Mouse (Mus musculus) liver, embryonic 16.5 days (tissue): ENCODE measurements around the gene Slx. TPM values are rescaled to one million over a fixed set of nuclear protein-coding genes. Genes with fewer than 3 reads are reported as not detected.
"Not testable (repeated sequence)": the region's sequence is repeated elsewhere in the genome, so short reads cannot be mapped to it uniquely, and the experiment has no call there.

Source experiments
- ATAC-seq: fragments of 200-750 bp; cut with Nextera tagmentation; 2 replicates; pipeline ENCODE4 v1.8.0; 2017; ENCODE audit warnings: low read depth, mild to moderate bottlenecking, moderate number of reproducible peaks, moderate library complexity
- H3K27ac ChIP-seq: fragments of 300-500 bp; sonication (generic); 2 replicates; pipeline ENCODE4 v1.5.1; 2014; ENCODE audit warnings: mild to moderate bottlenecking, low read length
- H3K27me3 ChIP-seq: fragments of 300-500 bp; sonication (generic); 2 replicates; pipeline ENCODE4 v1.6.1; 2014; ENCODE audit warnings: low read depth, low read length, mixed read lengths; ENCODE audit not compliant: control insufficient read depth, insufficient read depth
- H3K36me3 ChIP-seq: fragments of 300-500 bp; sonication (generic); 2 replicates; pipeline ENCODE4 v1.6.1; 2014; ENCODE audit warnings: mild to moderate bottlenecking; ENCODE audit not compliant: control insufficient read depth, insufficient read depth
- H3K4me1 ChIP-seq: fragments of 300-500 bp; sonication (generic); 2 replicates; pipeline ENCODE4 v1.6.1; 2014; ENCODE audit warnings: low read depth, low read length, mixed read lengths; ENCODE audit not compliant: control insufficient read depth
- H3K4me2 ChIP-seq: fragments of 300-500 bp; sonication (generic); 2 replicates; pipeline ENCODE4 v1.6.1; 2014; ENCODE audit warnings: low read depth, low read length, mixed read lengths
- H3K4me3 ChIP-seq: fragments of 300-500 bp; sonication (generic); 2 replicates; pipeline ENCODE4 v1.5.1; 2014; ENCODE audit warnings: low read depth, mild to moderate bottlenecking, low read length
- H3K9ac ChIP-seq: fragments of 300-500 bp; sonication (generic); 2 replicates; pipeline ENCODE4 v1.6.1; 2014; ENCODE audit warnings: low read depth, low read length
- H3K9me3 ChIP-seq: fragments of 300-500 bp; sonication (generic); replicated peaks from 2 replicates; pipeline ENCODE4 v1.6.1; 2016; ENCODE audit warnings: low read length; ENCODE audit not compliant: control insufficient read depth
- WGBS: fragments of 180-500 bp; shearing (Covaris S2); extraction: QIAGEN DNeasy Blood & Tissue Kit; methylation state at CpG from one replicate; pipeline ENCODE4 v1.1.7; 2014; ENCODE audit not compliant: insufficient replicate concordance; 5-methylcytosine and 5-hydroxymethylcytosine counted together
- microRNA-seq: library from miRNA; unstranded; fragments of <30 nt; microRNA quantifications from one replicate; pipeline ENCODE4, GENCODE M21; 2016
- polyA plus RNA-seq: library from polyadenylated mRNA; unstranded; fragments of >200 nt; fragmentation: Nextera tagmentation; extraction: Ambion mirVana; gene quantifications from 2 replicates; pipeline ENCODE4 v1.2.1, GENCODE M21; 2015

Gene Slx
- polyA plus RNA-seq: not detected in 2 replicates

- 60% methylated on average over 3 of the region's 3 CpGs for WGBS
- not testable (repeated sequence) for H3K9me3 ChIP-seq, H3K4me1 ChIP-seq, H3K4me3 ChIP-seq, H3K27ac ChIP-seq, H3K9ac ChIP-seq, ATAC-seq, H3K27me3 ChIP-seq, H3K4me2 ChIP-seq, H3K36me3 ChIP-seq
These were observed at the start of gene Slx for GRCm38 (mm10) chrX:26545465-26545864. Slx (minus strand) TSS chrX:26545565.

Small RNAs within 50 kb of the gene (microRNA-seq; reads per million reads assigned to microRNA genes)
- gene Gm27341: not detected

Other genes with a start within 250 kb of the Slx start
- gene Gm2030, start 235.5 kb downstream of the Slx start, polyA plus RNA-seq: not detected in 2 replicates
- not detected in 2 replicates for gene Gm14525, start 157.1 kb upstream of the Slx start, polyA plus RNA-seq